Mouse (Mus musculus) lung, postnatal 14 days (tissue): ENCODE results near the gene Tpi1.

Source experiments
- DNase-seq: peaks from one replicate; pipeline ENCODE4 v3.0.0; 2021

Tpi1 gene

GRCm38 (mm10) chr6:124813933-124814332 is at the start of gene Tpi1:
Tpi1 (minus strand) TSS chr6:124814296.
- DNase-seq, result peak; percentile 91

GRCm38 (mm10) chr6:124863125-124863657 is 49.1 kb upstream of the Tpi1 start:
- no peak for DNase-seq

GRCm38 (mm10) chr6:124862406-124863124 is 48.5 kb upstream of the Tpi1 start:
- DNase-seq, result no peak

- no peak for DNase-seq
These were observed 47.7 kb upstream of the Tpi1 start for GRCm38 (mm10) chr6:124861802-124862201.

- DNase-seq, result no peak
These were observed 47.2 kb upstream of the Tpi1 start for GRCm38 (mm10) chr6:124861266-124861665.

- no peak for DNase-seq
These were observed 46.4 kb upstream of the Tpi1 start for GRCm38 (mm10) chr6:124860511-124860910.

- DNase-seq, result peak; percentile 92
These were observed 45.6 kb upstream of the Tpi1 start for GRCm38 (mm10) chr6:124859725-124860124.

GRCm38 (mm10) chr6:124858561-124859318 is 44.6 kb upstream of the Tpi1 start:
- no peak for DNase-seq

- no peak for DNase-seq
These were observed 43.9 kb upstream of the Tpi1 start for GRCm38 (mm10) chr6:124857840-124858530.

- peak; percentile 79 for DNase-seq
These were observed 43.1 kb upstream of the Tpi1 start, which contains the start of gene P3h3 for GRCm38 (mm10) chr6:124856916-124857839. P3h3 (minus strand) TSS chr6:124857752.

GRCm38 (mm10) chr6:124856321-124856720 is 42.2 kb upstream of the Tpi1 start:
- no peak for DNase-seq

GRCm38 (mm10) chr6:124854647-124855046 is 40.6 kb upstream of the Tpi1 start:
- DNase-seq, result no peak

- DNase-seq, result no peak
These were observed 36.4 kb upstream of the Tpi1 start for GRCm38 (mm10) chr6:124850535-124850934.

GRCm38 (mm10) chr6:124847305-124847704 is 33.2 kb upstream of the Tpi1 start:
- DNase-seq, result peak; percentile 95

- no peak for DNase-seq
These were observed 26.4 kb upstream of the Tpi1 start, which contains the start of gene Gnb3 for GRCm38 (mm10) chr6:124840241-124841167. Gnb3 (minus strand) TSS chr6:124840275.

GRCm38 (mm10) chr6:124839805-124840204 is 25.7 kb upstream of the Tpi1 start:
- DNase-seq, result no peak

- no peak for DNase-seq
These were observed 22.3 kb upstream of the Tpi1 start for GRCm38 (mm10) chr6:124836411-124836810.

- DNase-seq, result peak; percentile 64
These were observed 21.4 kb upstream of the Tpi1 start for GRCm38 (mm10) chr6:124835531-124835930.

GRCm38 (mm10) chr6:124834512-124835081 is 20.5 kb upstream of the Tpi1 start:
- DNase-seq, result no peak

GRCm38 (mm10) chr6:124831649-124832048 is 17.6 kb upstream of the Tpi1 start:
- DNase-seq, result no peak
